Mouse (Mus musculus): ENCODE measurements around the gene Olfr1510. TPM values are rescaled to one million over a fixed set of nuclear protein-coding genes. Genes with fewer than 3 reads are reported as not detected.
"Not testable (repeated sequence)": the region's sequence is repeated elsewhere in the genome, so short reads cannot be mapped to it uniquely, and the experiment has no call there.

The Olfr1510 gene
- polyA plus RNA-seq (2014; fragmentation: Nextera tagmentation; extraction: Ambion mirVana) = not detected in 2 replicates

DNA sequence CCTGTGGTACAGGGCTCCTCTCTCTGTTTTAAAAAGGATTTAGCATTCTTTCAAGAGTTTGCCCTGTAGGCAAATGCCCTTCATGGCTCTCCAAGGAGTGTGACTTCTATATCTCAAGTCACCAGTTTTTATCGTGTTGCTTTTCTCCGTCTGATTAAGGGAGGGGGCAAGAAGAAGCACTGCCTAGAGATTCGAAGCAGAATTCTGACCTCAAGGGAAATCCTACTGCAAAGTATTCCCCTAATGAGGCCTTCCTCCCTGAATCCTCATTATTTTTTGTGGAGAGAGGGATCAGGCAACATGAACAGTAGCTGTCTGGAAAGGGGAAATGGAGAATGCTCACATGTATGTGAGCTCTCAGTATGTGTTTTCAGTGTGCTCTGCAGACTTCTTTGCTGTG, at the start of gene Olfr1510:
TSS of gene Olfr1510 (minus strand) at position 101 of the 400 bp plus-strand sequence.
- H3K4me3 ChIP-seq (ENCODE audit: low read depth, low read length) = no peak within 1 kb of the TSS
- H3K4me2 ChIP-seq (ENCODE audit: low read depth) = no peak within 1 kb of the TSS
- whole genome bisulfite sequencing = 90% methylated on average over 3 of the region's 3 CpGs
- H3K27me3 ChIP-seq (ENCODE audit: control insufficient read depth, insufficient read depth, low read length) = no peaks in the 10 kb centered on the region
- H3K9ac ChIP-seq (ENCODE audit: low read length) = no peak within 1 kb of the TSS
- H3K36me3 ChIP-seq (ENCODE audit: control insufficient read depth, insufficient read depth, low read length) = no peaks in the 10 kb centered on the region
- no peaks in the 10 kb centered on the region for H3K9me3 ChIP-seq (ENCODE audit: control insufficient read depth, low read length)
- H3K27ac ChIP-seq (ENCODE audit: low read depth, low read length) = no peak within 1 kb of the TSS
- no peaks in the 10 kb centered on the region for H3K4me1 ChIP-seq (ENCODE audit: control insufficient read depth, insufficient read depth, low read length)
- no peak for DNase-seq (ENCODE audit: low spot score)
- ATAC-seq (ENCODE audit: insufficient read depth, low FRiP score, low TSS enrichment) = no peak

DNA sequence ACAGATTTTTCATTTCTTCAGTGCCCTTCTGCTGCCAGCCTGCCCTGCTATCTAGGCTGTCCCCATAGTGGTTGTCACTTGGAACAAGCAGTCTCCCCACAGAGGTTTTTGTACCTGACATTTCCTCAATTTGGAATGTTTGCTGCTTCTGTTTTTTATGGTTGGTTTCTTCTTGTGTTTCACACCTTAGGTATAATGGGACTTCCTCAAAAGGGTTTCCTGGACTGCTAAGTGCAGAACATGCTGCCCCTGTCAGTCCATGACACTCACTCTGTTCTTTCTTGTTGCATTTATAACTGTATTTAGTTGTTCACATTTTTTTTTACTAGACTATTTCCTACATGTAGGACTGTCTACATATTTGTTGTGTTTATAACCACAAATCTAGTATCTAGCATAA, 47.8 kb upstream of the Olfr1510 start:
- Histone ChIP-seq H3K36me3 (ENCODE audit: control insufficient read depth, insufficient read depth, low read length) (no peaks in the 10 kb centered on the region), H3K9ac (ENCODE audit: low read length) (no peak overlapping the region), H3K27ac (ENCODE audit: low read depth, low read length) (no peak overlapping the region), H3K4me3 (ENCODE audit: low read depth, low read length) (no peak overlapping the region), H3K27me3 (ENCODE audit: control insufficient read depth, insufficient read depth, low read length) (no peaks in the 10 kb centered on the region), H3K4me1 (ENCODE audit: control insufficient read depth, insufficient read depth, low read length) (no peaks in the 10 kb centered on the region), H3K9me3 (ENCODE audit: control insufficient read depth, low read length) (no peaks in the 10 kb centered on the region), H3K4me2 (ENCODE audit: low read depth) (no peak overlapping the region)
- DNase-seq (ENCODE audit: low spot score) = no peak
- ATAC-seq (ENCODE audit: insufficient read depth, low FRiP score, low TSS enrichment) = no peak

DNA sequence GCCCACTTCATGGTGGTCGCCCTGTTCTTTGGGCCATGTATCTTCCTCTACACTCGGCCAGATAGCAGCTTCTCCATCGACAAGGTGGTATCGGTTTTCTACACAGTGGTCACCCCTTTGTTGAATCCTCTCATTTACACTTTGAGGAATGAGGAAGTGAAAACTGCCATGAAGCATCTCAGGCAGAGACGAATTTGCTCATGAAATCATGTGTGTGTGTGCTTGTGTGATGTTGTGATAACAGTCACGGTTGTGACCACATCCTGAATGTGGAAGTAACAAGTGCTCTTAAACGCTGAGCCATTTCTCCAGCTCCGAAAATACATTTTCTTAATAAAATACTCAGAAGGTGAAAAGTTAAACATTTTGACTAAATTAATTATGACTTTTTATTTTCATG, 37.0 kb upstream of the Olfr1510 start:
- DNase-seq (ENCODE audit: low spot score) (no peak), ATAC-seq (ENCODE audit: insufficient read depth, low FRiP score, low TSS enrichment) (no peak)
- Histone ChIP-seq H3K36me3 (ENCODE audit: control insufficient read depth, insufficient read depth, low read length) (no peaks in the 10 kb centered on the region), H3K4me3 (ENCODE audit: low read depth, low read length) (no peak overlapping the region), H3K9ac (ENCODE audit: low read length) (no peak overlapping the region), H3K9me3 (ENCODE audit: control insufficient read depth, low read length) (no peaks in the 10 kb centered on the region), H3K27ac (ENCODE audit: low read depth, low read length) (no peak overlapping the region), H3K4me2 (ENCODE audit: low read depth) (no peak overlapping the region), H3K4me1 (ENCODE audit: control insufficient read depth, insufficient read depth, low read length) (no peaks in the 10 kb centered on the region), H3K27me3 (ENCODE audit: control insufficient read depth, insufficient read depth, low read length) (no peaks in the 10 kb centered on the region)
- 86% methylated on average over 8 of the region's 8 CpGs for WGBS

- Histone ChIP-seq H3K9me3 (ENCODE audit: control insufficient read depth, low read length) (no peaks in the 10 kb centered on the region), H3K4me3 (ENCODE audit: low read depth, low read length) (no peak within 1 kb of the TSS), H3K27me3 (ENCODE audit: control insufficient read depth, insufficient read depth, low read length) (no peaks in the 10 kb centered on the region), H3K4me1 (ENCODE audit: control insufficient read depth, insufficient read depth, low read length) (no peaks in the 10 kb centered on the region), H3K36me3 (ENCODE audit: control insufficient read depth, insufficient read depth, low read length) (no peaks in the 10 kb centered on the region), H3K27ac (ENCODE audit: low read depth, low read length) (no peak within 1 kb of the TSS), H3K4me2 (ENCODE audit: low read depth) (no peak within 1 kb of the TSS), H3K9ac (ENCODE audit: low read length) (no peak within 1 kb of the TSS)
- ATAC-seq (ENCODE audit: insufficient read depth, low FRiP score, low TSS enrichment) = no peak
- no peak for DNase-seq (ENCODE audit: low spot score)
These were observed 28.5 kb upstream of the Olfr1510 start, which contains the start of gene Olfr1509 for GRCm38 (mm10) chr14:52442690-52443089. TSS of gene Olfr1509 (plus strand) at chr14:52442990.

- no peak for ATAC-seq (ENCODE audit: insufficient read depth, low FRiP score, low TSS enrichment)
- H3K9me3 ChIP-seq (ENCODE audit: control insufficient read depth, low read length) = no peaks in the 10 kb centered on the region
- 97% methylated on average over 1 of the region's 1 CpGs for WGBS
These were observed 13.5 kb upstream of the Olfr1510 start for GRCm38 (mm10) chr14:52427686-52428085.

DNA sequence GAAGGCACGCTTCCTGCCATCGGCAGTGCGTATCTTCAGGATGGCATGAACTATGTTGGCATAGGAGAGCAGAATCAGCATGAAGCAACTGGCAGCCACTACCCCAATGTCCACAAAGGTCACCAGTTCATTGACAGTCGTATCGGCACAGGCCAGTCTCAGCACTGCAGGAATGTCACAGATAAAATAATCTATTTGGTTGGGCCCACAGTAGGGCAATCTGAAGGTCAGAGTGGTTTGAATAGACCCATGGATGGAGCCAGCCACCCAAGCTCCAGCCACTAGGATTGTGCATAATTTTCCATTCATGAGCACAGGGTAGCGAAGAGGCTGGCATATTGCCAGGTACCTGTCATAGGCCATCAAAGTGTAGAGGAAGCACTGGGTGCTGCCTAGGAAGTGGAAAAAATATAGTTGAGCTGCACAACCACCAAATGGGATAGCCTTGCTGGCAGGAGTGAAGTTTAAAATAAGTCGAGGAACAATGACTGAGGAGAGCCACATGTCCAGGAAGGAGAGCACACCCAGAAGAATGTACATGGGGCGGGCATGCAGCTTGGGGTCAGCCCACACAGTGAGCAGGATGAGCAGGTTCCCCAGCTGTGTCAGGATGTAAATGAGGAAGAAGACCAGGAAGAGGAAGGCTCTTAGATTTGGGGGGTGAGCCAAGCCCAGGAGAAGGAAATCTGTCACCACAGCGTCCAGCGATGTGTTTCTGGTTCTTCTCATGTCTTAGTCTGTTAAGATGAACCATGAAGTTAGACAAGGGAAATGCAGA, 3.8 kb downstream of the Olfr1510 start:
- 85% methylated on average over 7 of the region's 10 CpGs for WGBS
- not testable (repeated sequence) for H3K27me3 ChIP-seq (ENCODE audit: control insufficient read depth, insufficient read depth, low read length); H3K36me3 ChIP-seq (ENCODE audit: control insufficient read depth, insufficient read depth, low read length); H3K9ac ChIP-seq (ENCODE audit: low read length); H3K4me2 ChIP-seq (ENCODE audit: low read depth); H3K9me3 ChIP-seq (ENCODE audit: control insufficient read depth, low read length); H3K4me1 ChIP-seq (ENCODE audit: control insufficient read depth, insufficient read depth, low read length); ATAC-seq (ENCODE audit: insufficient read depth, low FRiP score, low TSS enrichment); DNase-seq (ENCODE audit: low spot score); H3K27ac ChIP-seq (ENCODE audit: low read depth, low read length); H3K4me3 ChIP-seq (ENCODE audit: low read depth, low read length)

More at GRCm38 (mm10) chr14:52427686-52428085, 13.5 kb upstream of the Olfr1510 start:
- Histone ChIP-seq H3K4me2 (ENCODE audit: low read depth) (no peak overlapping the region), H3K27ac (ENCODE audit: low read depth, low read length) (no peak overlapping the region), H3K27me3 (ENCODE audit: control insufficient read depth, insufficient read depth, low read length) (no peaks in the 10 kb centered on the region), H3K4me3 (ENCODE audit: low read depth, low read length) (no peak overlapping the region), H3K9ac (ENCODE audit: low read length) (no peak overlapping the region), H3K4me1 (ENCODE audit: control insufficient read depth, insufficient read depth, low read length) (no peaks in the 10 kb centered on the region), H3K36me3 (ENCODE audit: control insufficient read depth, insufficient read depth, low read length) (no peaks in the 10 kb centered on the region)
- no peak for DNase-seq (ENCODE audit: low spot score)

- H3K36me3 ChIP-seq (ENCODE audit: control insufficient read depth, insufficient read depth, low read length) = no peaks in the 10 kb centered on the region
- no peak within 1 kb of the TSS for H3K4me2 ChIP-seq (ENCODE audit: low read depth)
- no peak within 1 kb of the TSS for H3K9ac ChIP-seq (ENCODE audit: low read length)
- ATAC-seq (ENCODE audit: insufficient read depth, low FRiP score, low TSS enrichment) (no peak), DNase-seq (ENCODE audit: low spot score) (no peak)
- H3K27me3 ChIP-seq (ENCODE audit: control insufficient read depth, insufficient read depth, low read length) = no peaks in the 10 kb centered on the region
- no peak within 1 kb of the TSS for H3K4me3 ChIP-seq (ENCODE audit: low read depth, low read length)
- no peak within 1 kb of the TSS for H3K27ac ChIP-seq (ENCODE audit: low read depth, low read length)
- H3K9me3 ChIP-seq (ENCODE audit: control insufficient read depth, low read length) = no peaks in the 10 kb centered on the region
- no peaks in the 10 kb centered on the region for H3K4me1 ChIP-seq (ENCODE audit: control insufficient read depth, insufficient read depth, low read length)
- WGBS = 86% methylated on average over 4 of the region's 4 CpGs
These were observed 16.9 kb downstream of the Olfr1510 start, which contains the start of gene Olfr1511 for GRCm38 (mm10) chr14:52397279-52397678. TSS of gene Olfr1511 (minus strand) at chr14:52397379.

DNA sequence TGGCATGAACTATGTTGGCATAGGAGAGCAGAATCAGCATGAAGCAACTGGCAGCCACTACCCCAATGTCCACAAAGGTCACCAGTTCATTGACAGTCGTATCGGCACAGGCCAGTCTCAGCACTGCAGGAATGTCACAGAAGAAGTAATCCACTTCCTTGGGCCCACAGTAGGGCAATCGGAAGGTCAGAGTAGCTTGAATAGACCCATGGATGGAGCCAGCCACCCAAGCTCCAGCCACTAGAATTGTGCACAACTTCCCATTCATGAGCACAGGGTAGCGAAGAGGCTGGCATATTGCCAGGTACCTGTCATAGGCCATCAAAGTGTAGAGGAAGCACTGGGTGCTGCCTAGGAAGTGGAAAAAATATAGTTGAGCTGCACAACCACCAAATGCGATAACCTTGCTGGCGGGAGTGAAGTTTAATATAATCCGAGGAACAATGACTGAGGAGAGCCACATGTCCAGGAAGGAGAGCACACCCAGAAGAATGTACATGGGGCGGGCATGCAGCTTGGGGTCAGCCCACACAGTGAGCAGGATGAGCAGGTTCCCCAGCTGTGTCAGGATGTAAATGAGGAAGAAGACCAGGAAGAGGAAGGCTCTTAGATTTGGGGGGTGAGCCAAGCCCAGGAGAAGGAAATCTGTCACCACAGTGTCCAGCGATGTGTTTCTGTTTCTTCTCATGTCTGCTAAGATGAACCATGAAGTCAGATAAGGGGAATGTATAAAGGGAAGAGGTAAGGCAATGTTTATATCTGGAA, 23.9 kb downstream of the Olfr1510 start:
- H3K27ac ChIP-seq (ENCODE audit: low read depth, low read length); H3K4me3 ChIP-seq (ENCODE audit: low read depth, low read length); ATAC-seq (ENCODE audit: insufficient read depth, low FRiP score, low TSS enrichment); DNase-seq (ENCODE audit: low spot score); H3K27me3 ChIP-seq (ENCODE audit: control insufficient read depth, insufficient read depth, low read length); H3K9me3 ChIP-seq (ENCODE audit: control insufficient read depth, low read length); H3K36me3 ChIP-seq (ENCODE audit: control insufficient read depth, insufficient read depth, low read length); H3K9ac ChIP-seq (ENCODE audit: low read length); H3K4me2 ChIP-seq (ENCODE audit: low read depth); H3K4me1 ChIP-seq (ENCODE audit: control insufficient read depth, insufficient read depth, low read length): not testable (repeated sequence)
- 90% methylated on average over 9 of the region's 9 CpGs for WGBS

All from neural tube, embryonic 11.5 days (tissue).